Mouse (Mus musculus): ENCODE results near the gene Fermt3. TPM values are rescaled to one million over a fixed set of nuclear protein-coding genes. Genes with fewer than 3 reads are reported as not detected.
A peak's percentile ranks its signal among the peaks of the same experiment; 100 is the strongest.

Gene Fermt3
- polyA plus RNA-seq, 1 experiment from 2014 or later, result 3.8 TPM

DNA sequence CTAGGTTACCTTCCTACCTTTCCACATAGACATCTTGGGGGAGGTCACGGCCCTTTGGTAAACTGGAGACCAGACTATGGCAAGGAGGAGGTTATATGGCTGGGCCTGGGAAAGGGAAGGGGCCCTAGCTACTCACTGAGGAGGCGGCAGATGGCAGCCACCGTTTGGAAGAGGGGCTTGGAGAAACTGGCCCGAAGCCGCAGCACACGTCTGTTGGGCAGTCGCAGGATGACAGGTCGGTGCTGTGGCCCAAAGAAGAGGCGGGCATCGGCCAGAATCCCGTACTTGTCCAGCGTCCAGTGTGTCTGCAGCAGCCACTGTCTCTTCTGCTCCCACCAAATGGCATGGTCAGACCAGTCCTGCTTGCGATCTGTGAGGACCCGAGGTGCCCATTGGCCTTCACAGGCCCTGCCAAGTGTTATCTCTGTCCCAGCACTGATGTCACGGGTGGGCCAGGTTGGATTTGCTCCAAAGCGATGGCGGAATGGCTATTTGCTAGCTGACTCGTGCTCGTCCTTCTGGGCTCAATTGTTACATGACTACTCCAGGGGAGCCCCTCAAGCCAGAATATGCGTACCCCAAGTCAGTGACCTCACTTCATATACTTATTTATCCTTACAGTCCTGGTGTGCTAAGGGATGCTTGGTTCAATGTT is 4.7 kb downstream of the Fermt3 start:
- Histone ChIP-seq H3K4me1 (replicated peaks; ENCODE audit: control insufficient read depth, insufficient read depth, low read length) (no peaks in the 10 kb centered on the region), H3K27me3 (ENCODE audit: control insufficient read depth, insufficient read depth, low read length) (no peaks in the 10 kb centered on the region), H3K4me3 (replicated peaks; ENCODE audit: low read length) (no peak overlapping the region), H3K9me3 (ENCODE audit: control insufficient read depth, low read length) (no peaks in the 10 kb centered on the region), H3K36me3 (replicated peaks; ENCODE audit: control insufficient read depth, insufficient read depth) (peaks cover 16% of the 10 kb centered on the region), H3K4me2 (replicated peaks) (no peak overlapping the region), H3K9ac (no peak overlapping the region), H3K27ac (no peak overlapping the region)
- WGBS, result 90% methylated on average over 20 of the region's 20 CpGs
- no peak for DNase-seq (ENCODE audit: low spot score)
- ATAC-seq (ENCODE audit: low FRiP score), result no peak

GRCm38 (mm10) chr19:7013984-7014383 is 5.3 kb downstream of the Fermt3 start:
- DNase-seq (ENCODE audit: low spot score) (no peak), ATAC-seq (ENCODE audit: low FRiP score) (no peak)
- no peaks in the 10 kb centered on the region for H3K27me3 ChIP-seq (ENCODE audit: control insufficient read depth, insufficient read depth, low read length)
- no peaks in the 10 kb centered on the region for H3K4me1 ChIP-seq (replicated peaks; ENCODE audit: control insufficient read depth, insufficient read depth, low read length)
- H3K36me3 ChIP-seq (replicated peaks; ENCODE audit: control insufficient read depth, insufficient read depth), result peaks cover 9% of the 10 kb centered on the region
- H3K27ac ChIP-seq, result no peak overlapping the region
- 84% methylated on average over 9 of the region's 9 CpGs for WGBS
- no peaks in the 10 kb centered on the region for H3K9me3 ChIP-seq (ENCODE audit: control insufficient read depth, low read length)
- no peak overlapping the region for H3K4me2 ChIP-seq (replicated peaks)
- H3K9ac ChIP-seq, result no peak overlapping the region
- no peak overlapping the region for H3K4me3 ChIP-seq (replicated peaks; ENCODE audit: low read length)

- WGBS, result 77% methylated on average over 4 of the region's 4 CpGs
Measured at GRCm38 (mm10) chr19:7012426-7012825, 6.8 kb downstream of the Fermt3 start.

DNA sequence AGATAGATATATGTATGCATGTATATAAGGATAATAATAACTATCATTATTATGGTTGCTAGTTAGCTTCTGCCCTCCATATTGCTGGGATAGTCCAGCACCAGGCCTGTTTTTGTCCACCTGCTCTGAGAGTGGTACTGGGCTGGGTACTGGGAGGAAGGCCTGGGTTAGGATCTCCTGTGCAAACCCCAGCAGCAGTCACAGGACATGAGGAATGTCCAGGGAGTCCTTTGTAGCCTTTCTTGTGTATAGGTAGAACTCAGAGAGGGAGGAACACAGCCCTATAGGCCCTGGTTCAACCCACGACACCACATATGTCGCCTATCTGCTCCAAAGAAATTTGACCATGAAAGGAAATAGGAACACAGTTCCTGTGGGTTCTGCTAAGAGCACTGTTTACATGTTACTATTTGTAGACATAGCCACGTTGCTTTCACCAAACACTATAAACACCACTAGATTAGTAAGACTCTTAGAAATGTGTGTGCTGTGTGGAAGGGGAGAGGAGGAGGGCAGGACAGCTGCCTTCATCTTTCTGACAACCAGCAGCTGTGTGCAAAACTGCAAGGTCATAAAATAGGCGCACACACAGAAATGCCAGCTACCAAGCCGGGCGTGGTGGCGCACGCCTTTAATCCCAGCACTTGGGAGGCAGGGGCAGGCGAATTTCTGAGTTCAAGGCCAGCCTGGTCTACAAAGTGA is 12.2 kb downstream of the Fermt3 start:
- WGBS, result 91% methylated on average over 9 of the region's 9 CpGs
- Histone ChIP-seq H3K27ac (no peak overlapping the region), H3K9me3 (ENCODE audit: control insufficient read depth, low read length) (no peaks in the 10 kb centered on the region), H3K27me3 (ENCODE audit: control insufficient read depth, insufficient read depth, low read length) (no peaks in the 10 kb centered on the region), H3K4me3 (replicated peaks; ENCODE audit: low read length) (no peak overlapping the region), H3K4me1 (replicated peaks; ENCODE audit: control insufficient read depth, insufficient read depth, low read length) (no peaks in the 10 kb centered on the region), H3K4me2 (replicated peaks) (no peak overlapping the region), H3K36me3 (replicated peaks; ENCODE audit: control insufficient read depth, insufficient read depth) (no peaks in the 10 kb centered on the region), H3K9ac (no peak overlapping the region)
- DNase-seq (ENCODE audit: low spot score), result no peak
- ATAC-seq (ENCODE audit: low FRiP score), result no peak

More at GRCm38 (mm10) chr19:7012426-7012825, 6.8 kb downstream of the Fermt3 start:
- DNase-seq (ENCODE audit: low spot score), result no peak
- Histone ChIP-seq H3K4me1 (replicated peaks; ENCODE audit: control insufficient read depth, insufficient read depth, low read length) (no peaks in the 10 kb centered on the region), H3K4me3 (replicated peaks; ENCODE audit: low read length) (no peak overlapping the region), H3K36me3 (replicated peaks; ENCODE audit: control insufficient read depth, insufficient read depth) (no peaks in the 10 kb centered on the region; the same call in 1 of the 2 replicates), H3K4me2 (replicated peaks) (no peak overlapping the region), H3K9me3 (ENCODE audit: control insufficient read depth, low read length) (no peaks in the 10 kb centered on the region), H3K27ac (no peak overlapping the region), H3K9ac (no peak overlapping the region), H3K27me3 (ENCODE audit: control insufficient read depth, insufficient read depth, low read length) (no peaks in the 10 kb centered on the region)
- no peak for ATAC-seq (ENCODE audit: low FRiP score)

- Histone ChIP-seq H3K27ac (no peak overlapping the region), H3K9me3 (ENCODE audit: control insufficient read depth, low read length) (no peaks in the 10 kb centered on the region), H3K27me3 (ENCODE audit: control insufficient read depth, insufficient read depth, low read length) (no peaks in the 10 kb centered on the region), H3K4me2 (replicated peaks) (no peak overlapping the region), H3K36me3 (replicated peaks; ENCODE audit: control insufficient read depth, insufficient read depth) (peaks cover 21% of the 10 kb centered on the region), H3K9ac (no peak overlapping the region), H3K4me1 (replicated peaks; ENCODE audit: control insufficient read depth, insufficient read depth, low read length) (peaks cover 17% of the 10 kb centered on the region), H3K4me3 (replicated peaks; ENCODE audit: low read length) (no peak overlapping the region)
- 93% methylated on average over 19 of the region's 19 CpGs for WGBS
- ATAC-seq (ENCODE audit: low FRiP score) (no peak), DNase-seq (ENCODE audit: low spot score) (no peak)
Measured at GRCm38 (mm10) chr19:6999360-7000063, 19.8 kb downstream of the Fermt3 start.

DNA sequence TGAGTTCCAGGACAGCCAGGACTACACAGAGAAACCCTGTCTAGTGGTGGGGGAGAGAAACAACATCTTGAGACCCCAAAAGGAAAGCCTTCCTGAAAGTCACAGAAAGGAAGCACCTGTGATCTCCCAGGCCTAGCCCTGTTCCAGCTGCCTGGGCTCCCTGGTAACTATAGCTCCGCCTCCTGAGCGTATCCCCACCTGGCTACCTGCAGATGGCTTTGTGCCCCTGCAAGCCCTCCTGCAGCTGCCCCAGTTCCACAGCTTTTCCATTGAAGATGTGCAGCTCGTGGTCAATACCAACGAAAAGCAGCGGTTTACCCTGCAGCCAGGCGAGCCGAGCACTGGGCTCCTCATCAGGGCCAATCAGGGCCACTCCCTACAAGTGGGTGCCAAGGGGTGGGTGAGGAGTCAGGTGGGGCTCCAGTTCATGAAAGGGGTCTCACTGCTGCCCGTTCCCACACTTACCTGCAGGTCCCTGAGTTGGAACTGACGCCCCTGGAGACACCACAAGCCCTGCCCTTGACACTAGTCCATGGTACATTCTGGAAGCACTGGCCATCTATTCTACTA is 21.5 kb downstream of the Fermt3 start:
- no peaks in the 10 kb centered on the region for H3K9me3 ChIP-seq (ENCODE audit: control insufficient read depth, low read length)
- no peak overlapping the region for H3K4me2 ChIP-seq (replicated peaks)
- H3K27ac ChIP-seq, result no peak overlapping the region
- no peak overlapping the region for H3K9ac ChIP-seq
- H3K4me1 ChIP-seq (replicated peaks; ENCODE audit: control insufficient read depth, insufficient read depth, low read length), result peaks cover 21% of the 10 kb centered on the region
- WGBS, result 84% methylated on average over 9 of the region's 9 CpGs
- DNase-seq (ENCODE audit: low spot score), result no peak
- no peak for ATAC-seq (ENCODE audit: low FRiP score)
- H3K36me3 ChIP-seq (replicated peaks; ENCODE audit: control insufficient read depth, insufficient read depth), result peaks cover 21% of the 10 kb centered on the region
- H3K27me3 ChIP-seq (ENCODE audit: control insufficient read depth, insufficient read depth, low read length), result no peaks in the 10 kb centered on the region
- no peak overlapping the region for H3K4me3 ChIP-seq (replicated peaks; ENCODE audit: low read length)

GRCm38 (mm10) chr19:6996006-6996405 is 23.3 kb downstream of the Fermt3 start, which contains the start of the genes Nudt22 and Trpt1:
TSS of gene Nudt22 (minus strand) at chr19:6996117.
TSS of gene Trpt1 (plus strand) at chr19:6996131.
- H3K27me3 ChIP-seq (ENCODE audit: control insufficient read depth, insufficient read depth, low read length), result no peaks in the 10 kb centered on the region
- H3K36me3 ChIP-seq (replicated peaks; ENCODE audit: control insufficient read depth, insufficient read depth), result peaks cover 21% of the 10 kb centered on the region
- H3K4me2 ChIP-seq (replicated peaks), result peak within 1 kb of the TSS; percentile 68
- H3K9ac ChIP-seq, result peak within 1 kb of the TSS; percentile 74
- under 1% methylated on average over 24 of the region's 24 CpGs for WGBS
- H3K27ac ChIP-seq, result peak within 1 kb of the TSS; percentile 26; the same call in 1 of the 2 replicates
- peak within 1 kb of the TSS; percentile 59 for H3K4me3 ChIP-seq (replicated peaks; ENCODE audit: low read length)
- peaks cover 22% of the 10 kb centered on the region for H3K4me1 ChIP-seq (replicated peaks; ENCODE audit: control insufficient read depth, insufficient read depth, low read length)
- no peaks in the 10 kb centered on the region for H3K9me3 ChIP-seq (ENCODE audit: control insufficient read depth, low read length)
- ATAC-seq (ENCODE audit: low FRiP score) (peak; percentile 74), DNase-seq (ENCODE audit: low spot score) (peak; percentile 80)

DNA sequence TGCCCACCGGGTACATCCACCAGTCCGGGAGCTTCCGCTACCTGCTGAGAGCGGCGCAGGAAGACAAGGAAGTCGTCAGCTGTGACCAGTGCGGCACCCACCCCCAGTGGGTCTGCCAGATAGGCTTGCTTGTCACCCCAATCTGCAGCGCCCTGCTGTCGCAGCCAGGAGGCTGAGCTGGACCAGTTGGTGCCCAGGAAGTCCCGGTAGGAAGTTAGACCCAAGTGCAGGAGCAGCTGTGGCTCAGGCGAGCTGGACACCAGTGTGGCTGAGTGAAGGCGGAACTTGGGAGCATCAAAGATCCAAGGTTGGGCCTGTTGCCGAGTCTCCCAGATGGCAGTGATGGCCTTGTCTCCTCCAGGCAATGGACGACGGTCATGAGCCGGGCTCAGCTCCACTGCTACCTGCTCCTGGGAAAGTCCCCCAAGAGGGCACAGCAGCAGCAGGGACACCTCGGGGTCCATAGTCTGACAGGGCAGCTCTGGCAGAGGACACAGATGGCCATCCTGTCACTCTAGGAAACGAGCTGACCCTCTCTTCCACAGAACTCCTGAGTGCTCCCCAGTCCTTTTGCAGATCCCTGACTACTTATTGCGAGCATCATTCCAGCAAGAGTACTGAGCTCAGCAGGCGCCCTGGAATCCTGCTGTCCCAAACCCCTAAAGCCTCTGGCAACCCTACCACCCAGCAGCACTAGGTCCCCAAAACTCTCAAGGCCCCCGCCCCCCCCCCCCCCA is 23.8 kb downstream of the Fermt3 start:
- H3K9ac ChIP-seq, result peak overlapping the region; percentile 74
- ATAC-seq (ENCODE audit: low FRiP score), result no peak
- peaks cover 22% of the 10 kb centered on the region for H3K4me1 ChIP-seq (replicated peaks; ENCODE audit: control insufficient read depth, insufficient read depth, low read length)
- no peak overlapping the region for H3K27ac ChIP-seq
- H3K4me3 ChIP-seq (replicated peaks; ENCODE audit: low read length), result peak overlapping the region; percentile 59
- H3K9me3 ChIP-seq (ENCODE audit: control insufficient read depth, low read length), result no peaks in the 10 kb centered on the region
- H3K27me3 ChIP-seq (ENCODE audit: control insufficient read depth, insufficient read depth, low read length), result no peaks in the 10 kb centered on the region
- no peak for DNase-seq (ENCODE audit: low spot score)
- H3K36me3 ChIP-seq (replicated peaks; ENCODE audit: control insufficient read depth, insufficient read depth), result peaks cover 21% of the 10 kb centered on the region
- peak overlapping the region; percentile 68 for H3K4me2 ChIP-seq (replicated peaks)
- 52% methylated on average over 21 of the region's 21 CpGs for WGBS
